Mouse (Mus musculus) brain, embryonic 14.5 days (tissue): ENCODE measurements around the gene Nop9.

ENCODE experiments used
- CTCF ChIP-seq: fragments of 200-500 bp; IDR thresholded peaks from 2 replicates; pipeline ENCODE4 v1.5.1; 2012; ENCODE audit warnings: inconsistent platforms, mild to moderate bottlenecking, moderate library complexity, borderline replicate concordance; ENCODE audit not compliant: insufficient read depth, insufficient read length; ENCODE audit errors: extremely low read depth
- POLR2A ChIP-seq: fragments of 200-500 bp; IDR thresholded peaks from 2 replicates; pipeline ENCODE4 v1.6.1; 2012; ENCODE audit warnings: mild to moderate bottlenecking, inconsistent platforms, borderline replicate concordance; ENCODE audit not compliant: poor library complexity, insufficient read depth, insufficient read length, severe bottlenecking; ENCODE audit errors: extremely low read depth

DNA sequence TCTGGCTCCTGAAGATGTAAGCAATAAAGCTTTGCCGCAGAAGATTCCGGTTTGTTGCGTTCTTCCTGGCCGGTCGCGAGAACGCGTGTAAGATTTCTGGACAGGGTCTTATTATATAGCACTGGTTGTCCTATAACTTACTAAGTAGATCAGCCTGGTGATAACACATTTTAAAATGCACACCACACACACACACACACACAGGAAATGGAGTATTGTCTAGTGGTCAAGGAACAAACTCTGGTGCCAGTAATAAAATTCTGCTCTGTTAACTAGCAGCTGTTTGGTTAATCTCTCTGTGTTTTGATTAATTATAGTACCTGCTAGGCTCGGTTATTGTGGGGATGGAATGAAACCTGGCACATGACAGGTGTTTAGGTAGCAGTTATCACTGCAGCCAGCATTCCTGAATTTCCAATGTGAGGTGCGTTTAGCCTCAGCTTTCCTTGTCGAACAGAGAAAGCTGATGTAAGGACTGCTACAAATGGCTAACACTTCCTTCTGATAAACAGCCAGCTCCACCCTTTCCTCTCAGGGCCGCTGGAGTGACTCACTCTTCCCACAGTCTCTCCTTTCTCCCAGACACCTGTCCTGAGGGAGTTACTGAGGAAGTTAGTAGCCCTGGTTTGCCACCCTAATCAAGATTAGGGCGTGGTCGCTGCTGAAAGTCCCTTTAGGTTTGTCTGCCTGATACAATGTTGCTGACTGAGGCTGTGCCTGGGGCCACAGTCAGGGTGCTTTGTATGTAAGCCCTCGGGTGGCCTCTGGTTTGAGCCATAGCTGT lies 50.1 kb downstream of the Nop9 start:
- TF ChIP-seq CTCF: no peak
- no peak for TF ChIP-seq POLR2A
